Mouse (Mus musculus) gastrocnemius, postnatal 10 days (tissue): ENCODE data around the gene Slc39a2. TPM values are rescaled to one million over a fixed set of nuclear protein-coding genes. Genes with fewer than 3 reads are reported as not detected.

Experiments used
- DNase-seq: peaks from one replicate; pipeline ENCODE4 v3.0.0; 2021; ENCODE audit warnings: mixed read lengths
- total RNA-seq, 2 experiments: library from RNA; stranded (reverse); gene quantifications; 2 replicates each; pipeline ENCODE4 v1.2.3; 2021

Gene Slc39a2
- total RNA-seq, 2 experiments from 2014 or later = 0.45 to 0.68 TPM

- DNase-seq = no peak
These were observed 39.7 kb downstream of the Slc39a2 start for GRCm38 (mm10) chr14:51932092-51933020.

GRCm38 (mm10) chr14:51939005-51939404, 46.3 kb downstream of the Slc39a2 start:
- DNase-seq = no peak

- DNase-seq = peak; percentile 33
These were observed 48.4 kb downstream of the Slc39a2 start for GRCm38 (mm10) chr14:51940944-51941560.

GRCm38 (mm10) chr14:51941577-51941976, 48.9 kb downstream of the Slc39a2 start:
- no peak for DNase-seq

GRCm38 (mm10) chr14:51942236-51942635, 49.5 kb downstream of the Slc39a2 start:
- no peak for DNase-seq

- no peak for DNase-seq
These were observed 50.6 kb downstream of the Slc39a2 start for GRCm38 (mm10) chr14:51943336-51943735.

Other genes with a start within 250 kb of the Slc39a2 start
- gene Gm17079, start 197.4 kb upstream of the Slc39a2 start, total RNA-seq = not detected
- gene Gm5800, start 175.7 kb upstream of the Slc39a2 start, total RNA-seq = not detected
- not detected for gene Ang4, start 119.3 kb upstream of the Slc39a2 start, total RNA-seq
- gene AY358078, start 92.8 kb upstream of the Slc39a2 start, total RNA-seq = not detected
- not detected for gene Ear6, start 39.2 kb upstream of the Slc39a2 start, total RNA-seq
- 10 to 100 TPM; 11.1 to 14.9 TPM for gene Mettl17, start 8.0 kb upstream of the Slc39a2 start, total RNA-seq
- gene Ndrg2, start 21.3 kb downstream of the Slc39a2 start, total RNA-seq = 100 to 1,000 TPM; 700 to 765 TPM
- gene Tppp2, start 25.5 kb downstream of the Slc39a2 start, total RNA-seq = not detected
- gene Rnase13, start 29.9 kb downstream of the Slc39a2 start, total RNA-seq = not detected
- 10 to 100 TPM; 40.7 to 55.7 TPM for gene Arhgef40, start 91.8 kb downstream of the Slc39a2 start, total RNA-seq
- 1 to 10 TPM in 1 of 2 experiments, under 1 TPM in 1; 0.85 to 1.0 TPM for gene Tmem253, start 122.8 kb downstream of the Slc39a2 start, total RNA-seq
- gene Zfp219, start 127.8 kb downstream of the Slc39a2 start, total RNA-seq = 10 to 100 TPM; 17.6 to 23.1 TPM
- not detected for gene Olfr221, start 149.6 kb downstream of the Slc39a2 start, total RNA-seq
- gene Hnrnpc, start 211.1 kb downstream of the Slc39a2 start, total RNA-seq = 100 to 1,000 TPM; 108 to 122 TPM
- gene Rpgrip1, start 217.8 kb downstream of the Slc39a2 start, total RNA-seq = under 1 TPM; 0.12 to 0.56 TPM